Mouse (Mus musculus) heart, postnatal 0 days (tissue): Measurements from ENCODE around the gene Uhrf1. TPM values are rescaled to one million over a fixed set of nuclear protein-coding genes. Genes with fewer than 3 reads are reported as not detected.

Source experiments
- ATAC-seq: fragments of 200-750 bp; cut with Nextera tagmentation; 2 replicates; pipeline ENCODE4 v1.8.0; 2017; ENCODE audit warnings: low read depth, moderate number of reproducible peaks, moderate library complexity; ENCODE audit not compliant: insufficient read depth
- DNase-seq: peaks from one replicate; pipeline ENCODE4 v3.0.0-alpha.2; 2016; ENCODE audit warnings: low spot score
- H3K27ac ChIP-seq: fragments of 300-500 bp; sonication (generic); 2 replicates; pipeline ENCODE4 v1.5.1; 2014; ENCODE audit warnings: low read depth, mild to moderate bottlenecking
- H3K27me3 ChIP-seq: fragments of 300-500 bp; sonication (generic); 2 replicates; pipeline ENCODE4 v1.6.1; 2014; ENCODE audit warnings: low read length, mixed read lengths; ENCODE audit not compliant: control insufficient read depth, insufficient read depth
- H3K36me3 ChIP-seq: fragments of 300-500 bp; sonication (generic); replicated peaks from 2 replicates; pipeline ENCODE4 v1.6.1; 2014; ENCODE audit warnings: low read length, mixed read lengths; ENCODE audit not compliant: control insufficient read depth, insufficient read depth
- H3K4me1 ChIP-seq: fragments of 300-500 bp; sonication (generic); 2 replicates; pipeline ENCODE4 v1.6.1; 2014; ENCODE audit warnings: antibody characterized with exemption; ENCODE audit not compliant: control insufficient read depth, insufficient read depth
- H3K4me2 ChIP-seq: fragments of 300-500 bp; sonication (generic); 2 replicates; pipeline ENCODE4 v1.6.1; 2014; ENCODE audit warnings: low read depth, mild to moderate bottlenecking, low read length, moderate library complexity
- H3K4me3 ChIP-seq: fragments of 300-500 bp; sonication (generic); 2 replicates; pipeline ENCODE4 v1.5.1; 2014; ENCODE audit warnings: low read depth, low read length
- H3K9ac ChIP-seq: fragments of 300-500 bp; sonication (generic); replicated peaks from 2 replicates; pipeline ENCODE4 v1.6.1; 2014; ENCODE audit warnings: low read depth, low read length, mixed read lengths
- H3K9me3 ChIP-seq: fragments of 300-500 bp; sonication (generic); replicated peaks from 2 replicates; pipeline ENCODE4 v1.6.1; 2016; ENCODE audit warnings: low read length; ENCODE audit not compliant: control insufficient read depth
- CTCF ChIP-seq: IDR thresholded peaks from 2 replicates; pipeline ENCODE4 v1.5.1; 2016; ENCODE audit warnings: antibody characterized with exemption, control low read depth, low read depth
- EP300 ChIP-seq: IDR thresholded peaks from 2 replicates; pipeline ENCODE4 v1.6.1; 2016; ENCODE audit warnings: antibody characterized with exemption, low read depth
- WGBS: fragments of 180-500 bp; shearing (Covaris S2); extraction: QIAGEN DNeasy Blood & Tissue Kit; methylation state at CpG from one replicate; pipeline ENCODE4 v1.1.7; 2014; 5-methylcytosine and 5-hydroxymethylcytosine counted together
- polyA plus RNA-seq: library from polyadenylated mRNA; unstranded; fragments of >200 nt; fragmentation: Nextera tagmentation; extraction: Ambion mirVana; gene quantifications from 2 replicates; pipeline ENCODE4 v1.2.1, GENCODE M21; 2015
- total RNA-seq: library from RNA; depleted of rRNA; stranded (reverse); fragments of >200 nt; gene quantifications from 2 replicates; pipeline ENCODE4 v1.2.3, GENCODE M21; 2014; ENCODE audit warnings: low replicate concordance

The Uhrf1 gene
- total and polyA plus RNA-seq, 2 experiments from 2014 or later, result 13.2 to 26.8 TPM

DNA sequence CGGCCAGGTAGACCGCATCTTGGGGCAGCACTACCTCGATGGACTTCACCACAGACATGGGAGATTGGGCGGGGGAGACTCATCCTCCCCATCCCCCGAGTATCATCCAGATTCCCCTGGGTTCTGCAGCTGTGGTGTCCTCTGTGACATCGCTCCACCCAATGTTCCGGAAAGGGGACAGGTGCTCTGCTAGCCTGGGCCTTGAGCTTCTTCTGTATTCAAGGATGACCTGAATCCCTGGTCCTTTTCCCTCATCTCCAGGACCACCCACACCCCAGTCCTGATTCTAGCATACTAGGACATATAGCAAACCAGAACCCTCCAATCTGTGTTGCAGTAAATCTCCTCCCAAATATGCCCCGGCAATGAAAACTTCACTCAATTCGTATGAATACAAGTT, 2.9 kb upstream of the Uhrf1 start, which contains the start of gene Arrdc5:
TSS of gene Arrdc5 (minus strand) at position 101 of the 400 bp plus-strand sequence.
- WGBS, result 86% methylated on average over 9 of the region's 9 CpGs
- Histone ChIP-seq H3K9ac (no peak within 1 kb of the TSS), H3K9me3 (no peaks in the 10 kb centered on the region), H3K4me1 (peaks cover 19% of the 10 kb centered on the region), H3K27ac (no peak within 1 kb of the TSS), H3K36me3 (no peaks in the 10 kb centered on the region), H3K4me3 (no peak within 1 kb of the TSS), H3K4me2 (no peak within 1 kb of the TSS), H3K27me3 (no peaks in the 10 kb centered on the region)
- DNase-seq, result no peak
- ATAC-seq, result no peak
- no peak for TF ChIP-seq CTCF
- TF ChIP-seq EP300, result no peak

DNA sequence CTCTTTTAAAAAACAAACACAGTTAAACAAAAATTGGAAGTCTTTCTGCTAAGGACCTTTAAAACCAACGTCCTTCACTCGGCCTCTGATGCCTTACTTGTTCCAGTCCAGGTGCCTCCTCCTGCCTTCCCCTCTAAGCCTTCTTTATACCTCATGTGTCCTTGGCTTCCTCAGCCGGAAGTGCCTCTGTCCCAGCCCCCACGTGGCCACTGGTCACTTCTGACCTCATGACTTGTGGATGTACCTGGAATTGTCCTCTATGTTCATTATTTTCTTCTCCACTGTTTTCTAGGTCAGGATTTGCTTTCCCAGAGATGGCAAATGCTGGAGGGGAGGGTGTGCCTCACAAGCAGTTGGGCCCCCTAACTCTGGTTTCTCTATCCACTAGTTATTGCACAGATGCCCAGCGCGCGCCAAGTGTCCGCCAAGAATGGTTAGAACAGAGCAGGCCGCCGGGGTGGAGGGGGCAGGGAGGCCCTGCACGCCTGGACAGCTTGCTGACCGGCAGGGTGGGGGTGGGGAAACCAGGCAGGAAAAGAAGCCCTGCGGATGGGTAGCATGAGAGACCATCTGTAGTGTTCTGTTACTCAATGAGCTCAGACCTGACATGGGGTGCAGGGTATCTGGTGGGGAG, 641 bp upstream of the Uhrf1 start:
- Histone ChIP-seq H3K4me2 (peak overlapping the region; percentile 100), H3K4me3 (peak overlapping the region; percentile 90; the same call in 1 of the 2 replicates), H3K27ac (peak overlapping the region; percentile 82), H3K9ac (no peak overlapping the region; the same call in 1 of the 2 replicates), H3K9me3 (no peaks in the 10 kb centered on the region), H3K36me3 (no peaks in the 10 kb centered on the region), H3K4me1 (peaks cover 22% of the 10 kb centered on the region), H3K27me3 (no peaks in the 10 kb centered on the region)
- WGBS, result 30% methylated on average over 13 of the region's 13 CpGs
- ATAC-seq (0 out of 2 replicates have a peak, but pooled peaks have one; percentile 18), DNase-seq (no peak)
- TF ChIP-seq CTCF (no peak), EP300 (no peak)

DNA sequence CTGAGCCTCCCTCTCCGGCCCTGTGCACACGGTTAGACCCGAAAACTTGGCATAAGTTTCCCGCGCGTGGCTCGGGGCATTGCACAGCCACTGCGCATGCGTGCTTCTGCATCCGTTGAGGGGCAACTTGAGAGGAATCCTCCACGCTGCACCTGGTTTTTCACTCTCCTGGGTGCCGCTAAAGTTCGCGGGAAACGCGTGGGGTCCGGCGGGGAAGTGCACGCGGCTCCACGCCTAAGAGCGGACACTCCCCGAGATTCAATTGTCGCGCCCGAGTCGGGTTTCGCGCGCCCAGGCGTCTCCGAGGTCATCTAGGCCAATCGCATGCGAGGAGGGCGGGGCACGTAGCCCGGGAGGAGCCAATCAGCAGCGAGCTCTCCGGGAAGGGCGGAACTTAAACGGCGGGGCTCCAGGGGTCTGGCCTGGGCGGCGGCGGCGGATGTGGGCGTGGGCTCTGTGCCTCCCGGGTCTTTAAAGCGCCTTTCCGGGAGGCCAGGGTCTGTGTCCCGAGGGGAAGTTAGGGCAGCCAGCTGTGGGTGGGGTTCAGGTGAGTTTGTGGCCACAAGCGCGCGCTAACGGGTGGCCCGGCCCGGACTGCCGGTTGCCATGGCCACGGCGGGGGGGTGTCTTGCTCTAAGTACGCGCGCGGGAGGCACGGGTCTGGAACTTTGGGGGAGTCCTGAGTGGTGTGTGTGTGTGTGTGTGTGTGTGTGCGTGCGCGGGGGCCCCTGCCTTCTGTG, 896 bp downstream of the Uhrf1 start:
- ATAC-seq (peak; percentile 94), DNase-seq (peak; percentile 94)
- under 1% methylated on average over 67 of the region's 68 CpGs for WGBS
- H3K36me3 ChIP-seq, result 0 out of 2 replicates have a peak, but pooled peaks cover 5% of the 10 kb centered on the region
- H3K4me3 ChIP-seq, result peak overlapping the region; percentile 90
- peak overlapping the region; percentile 100 for H3K4me2 ChIP-seq
- peak overlapping the region; percentile 65 for H3K9ac ChIP-seq
- peak overlapping the region; percentile 82 for H3K27ac ChIP-seq
- peaks cover 22% of the 10 kb centered on the region for H3K4me1 ChIP-seq
- TF ChIP-seq EP300 (peak; percentile 42; the same call in 1 of the 2 replicates), CTCF (no peak)
- no peaks in the 10 kb centered on the region for H3K27me3 ChIP-seq
- H3K9me3 ChIP-seq, result no peaks in the 10 kb centered on the region

DNA sequence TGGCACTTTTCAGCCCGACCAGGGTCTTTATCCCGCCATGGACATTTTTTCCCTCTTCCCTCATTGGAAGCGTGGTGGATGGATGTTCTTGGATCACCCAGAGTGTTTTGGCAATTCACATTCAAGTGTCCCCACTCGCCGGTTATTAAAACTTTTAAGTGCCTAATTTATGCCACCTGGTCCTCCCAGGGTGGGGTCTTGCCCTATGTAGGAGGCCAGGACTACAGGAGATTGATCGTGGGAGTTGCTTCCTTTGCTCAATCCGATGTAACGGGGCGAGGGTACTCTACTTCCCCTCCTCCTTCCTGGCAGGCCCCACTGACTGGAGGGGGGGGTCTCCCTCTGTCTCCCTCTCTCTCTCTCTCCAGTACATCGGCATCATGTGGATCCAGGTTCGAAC, 1.6 kb downstream of the Uhrf1 start:
- TF ChIP-seq CTCF (no peak), EP300 (no peak)
- Histone ChIP-seq H3K9me3 (no peaks in the 10 kb centered on the region), H3K27ac (no peak overlapping the region), H3K4me1 (peaks cover 22% of the 10 kb centered on the region), H3K9ac (peak overlapping the region; percentile 57), H3K4me3 (peak overlapping the region; percentile 90), H3K27me3 (no peaks in the 10 kb centered on the region), H3K36me3 (0 out of 2 replicates have a peak, but pooled peaks cover 8% of the 10 kb centered on the region), H3K4me2 (peak overlapping the region; percentile 100)
- 20% methylated on average over 11 of the region's 11 CpGs for WGBS
- no peak for ATAC-seq
- DNase-seq, result no peak

DNA sequence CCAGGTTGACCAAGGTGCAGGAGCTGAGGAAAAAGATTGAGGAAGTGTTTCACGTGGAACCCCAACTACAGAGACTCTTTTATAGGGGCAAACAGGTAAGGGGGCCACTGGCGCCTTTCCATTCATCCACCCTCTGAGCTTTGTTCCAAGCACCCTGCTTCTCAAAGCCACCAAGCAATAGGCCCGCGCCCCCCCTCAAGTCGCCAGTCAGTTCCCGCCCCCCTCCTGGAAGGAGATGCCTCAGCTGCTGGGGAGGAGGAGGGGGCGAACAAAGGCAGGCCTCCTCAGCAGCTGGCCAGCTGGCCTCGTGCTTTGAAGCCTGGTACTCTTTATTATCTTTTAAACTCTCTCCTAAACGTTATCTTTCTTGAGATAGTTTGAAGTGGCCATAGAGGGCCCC, 2.0 kb downstream of the Uhrf1 start:
- Histone ChIP-seq H3K27ac (no peak overlapping the region), H3K4me1 (peaks cover 22% of the 10 kb centered on the region), H3K4me3 (peak overlapping the region; percentile 90; the same call in 1 of the 2 replicates), H3K9ac (0 out of 2 replicates have a peak overlapping the region, but pooled peaks have one; percentile 11), H3K36me3 (peaks cover 10% of the 10 kb centered on the region; the same call in 1 of the 2 replicates), H3K27me3 (no peaks in the 10 kb centered on the region), H3K4me2 (peak overlapping the region; percentile 100), H3K9me3 (no peaks in the 10 kb centered on the region)
- ATAC-seq (no peak), DNase-seq (no peak)
- TF ChIP-seq CTCF (no peak), EP300 (no peak)
- 41% methylated on average over 9 of the region's 9 CpGs for WGBS
